Mouse (Mus musculus) left cerebral cortex, adult 18-20 months (tissue): ENCODE measurements around the gene Nupr1. TPM values are rescaled to one million over a fixed set of nuclear protein-coding genes. Genes with fewer than 3 reads are reported as not detected.

Experiments used
- DNase-seq, 2 experiments: peaks; one replicate each; pipeline ENCODE4 v3.0.0; 2021 to 2022; ENCODE audit warnings: low spot score in 2 of 2, mixed read lengths in 1 of 2
- long read RNA-seq, 2 experiments: library from polyadenylated mRNA; stranded (forward); transcript quantifications; one replicate each; pipeline ENCODE4 v2.0.0; 2021
- total RNA-seq, 2 experiments: library from RNA; stranded (reverse); gene quantifications; 2 replicates each; pipeline ENCODE4 v1.2.3; 2021

The Nupr1 gene
- 10 to 100 TPM; 20.3 to 22.6 TPM for total RNA-seq
- long read RNA-seq, experiment 1, transcript Nupr1-201 (3 exons, 829 nt), result major isoform, 25 of 30 reads
- long read RNA-seq, experiment 1, partial matches to known transcripts, result 1 of 30 reads
- long read RNA-seq, experiment 1, other reads (novel, unspliced or antisense), result 2 of 30 reads
- long read RNA-seq, experiment 2, transcript Nupr1-201 (3 exons, 829 nt), result major isoform, 26 of 29 reads
- long read RNA-seq, experiment 2, partial matches to known transcripts, result 0 of 29 reads
- long read RNA-seq, experiment 2, other reads (novel, unspliced or antisense), result 2 of 29 reads

GRCm38 (mm10) chr7:126630824-126631518 lies at the start of gene Nupr1:
TSS of gene Nupr1 (minus strand) at chr7:126630861.
- DNase-seq, result no peak

GRCm38 (mm10) chr7:126679683-126680082 lies 49.0 kb upstream of the Nupr1 start:
- DNase-seq, result no peak

GRCm38 (mm10) chr7:126678545-126679341 lies 48.1 kb upstream of the Nupr1 start:
- no peak for DNase-seq

- DNase-seq, result no peak
Measured at GRCm38 (mm10) chr7:126676631-126677220, 46.1 kb upstream of the Nupr1 start.

- peak; percentile 28 to 44 for DNase-seq
Measured at GRCm38 (mm10) chr7:126676207-126676606, 45.5 kb upstream of the Nupr1 start, which contains the start of gene Sult1a1. TSS of gene Sult1a1 (minus strand) at chr7:126676432.

GRCm38 (mm10) chr7:126675104-126675503 lies 44.4 kb upstream of the Nupr1 start:
- no peak for DNase-seq

GRCm38 (mm10) chr7:126672111-126672510 lies 41.5 kb upstream of the Nupr1 start:
- DNase-seq, result no peak

GRCm38 (mm10) chr7:126670152-126670551 lies 39.5 kb upstream of the Nupr1 start:
- no peak for DNase-seq

- DNase-seq, result no peak
Measured at GRCm38 (mm10) chr7:126668452-126668851, 37.8 kb upstream of the Nupr1 start.

- DNase-seq, result no peak
Measured at GRCm38 (mm10) chr7:126667495-126668090, 36.9 kb upstream of the Nupr1 start.

GRCm38 (mm10) chr7:126665269-126665668 lies 34.6 kb upstream of the Nupr1 start:
- DNase-seq, result no peak

GRCm38 (mm10) chr7:126663646-126664045 lies 33.0 kb upstream of the Nupr1 start:
- DNase-seq, result no peak

- no peak for DNase-seq
Measured at GRCm38 (mm10) chr7:126659771-126660170, 29.1 kb upstream of the Nupr1 start.

- DNase-seq, result no peak
Measured at GRCm38 (mm10) chr7:126657522-126657921, 26.9 kb upstream of the Nupr1 start.

- DNase-seq, result no peak
Measured at GRCm38 (mm10) chr7:126655695-126656094, 25.0 kb upstream of the Nupr1 start.

- no peak for DNase-seq
Measured at GRCm38 (mm10) chr7:126653991-126654390, 23.3 kb upstream of the Nupr1 start.

GRCm38 (mm10) chr7:126650852-126651251 lies 20.2 kb upstream of the Nupr1 start:
- DNase-seq, result no peak

GRCm38 (mm10) chr7:126649231-126650051 lies 18.8 kb upstream of the Nupr1 start, which contains the start of gene Sgf29:
TSS of gene Sgf29 (plus strand) at chr7:126649309.
- DNase-seq, result peak; percentile 94 to 95

- no peak for DNase-seq
Measured at GRCm38 (mm10) chr7:126648486-126648885, 17.8 kb upstream of the Nupr1 start.

- no peak for DNase-seq
Measured at GRCm38 (mm10) chr7:126645708-126646107, 15.0 kb upstream of the Nupr1 start.
